Mouse (Mus musculus) embryonic facial prominence, embryonic 12.5 days (tissue): ENCODE measurements at regions not wholly inside any gene's neighbourhood (a gene's known extent, or its start where the extent isn't known, plus 50 kb on each side); places are given as distances from the start of the nearest gene placed in this dataset.

Experiments used
- ATAC-seq: fragments of 200-750 bp; cut with Nextera tagmentation; 2 replicates; pipeline ENCODE4 v1.8.0; 2017; ENCODE audit not compliant: insufficient number of reproducible peaks, insufficient read depth, low FRiP score, low TSS enrichment
- H3K27ac ChIP-seq: fragments of 300-500 bp; sonication (generic); 2 replicates; pipeline ENCODE4 v1.5.1; 2016; ENCODE audit warnings: mild to moderate bottlenecking
- H3K27me3 ChIP-seq: fragments of 300-500 bp; sonication (generic); 2 replicates; pipeline ENCODE4 v1.6.1; 2016; ENCODE audit warnings: mild to moderate bottlenecking, moderate library complexity
- H3K36me3 ChIP-seq: fragments of 300-500 bp; sonication (generic); 2 replicates; pipeline ENCODE4 v1.6.1; 2016; ENCODE audit warnings: mild to moderate bottlenecking
- H3K4me1 ChIP-seq: fragments of 300-500 bp; sonication (generic); 2 replicates; pipeline ENCODE4 v1.6.1; 2016
- H3K4me2 ChIP-seq: fragments of 300-500 bp; sonication (generic); replicated peaks from 2 replicates; pipeline ENCODE4 v1.6.1; 2016; ENCODE audit warnings: mild to moderate bottlenecking, moderate library complexity
- H3K4me3 ChIP-seq: fragments of 300-500 bp; sonication (generic); 2 replicates; pipeline ENCODE4 v1.5.1; 2016; ENCODE audit warnings: mild to moderate bottlenecking
- H3K9ac ChIP-seq: fragments of 300-500 bp; sonication (generic); 2 replicates; pipeline ENCODE4 v1.6.1; 2016; ENCODE audit warnings: mild to moderate bottlenecking, moderate library complexity
- H3K9me3 ChIP-seq: fragments of 300-500 bp; sonication (generic); 2 replicates; pipeline ENCODE4 v1.6.1; 2016; ENCODE audit warnings: mild to moderate bottlenecking, moderate library complexity
- WGBS: fragments of 180-500 bp; shearing (Covaris S2); methylation state at CpG from one replicate; pipeline ENCODE4 v1.1.7; 2016; 5-methylcytosine and 5-hydroxymethylcytosine counted together

GRCm38 (mm10) chr7:83117065-83117464 lies 249.9 kb downstream of the Mex3b start:
- H3K4me3 ChIP-seq: no peak overlapping the region
- ATAC-seq: no peak
- H3K9me3 ChIP-seq: no peaks in the 10 kb centered on the region
- H3K36me3 ChIP-seq: no peaks in the 10 kb centered on the region
- whole genome bisulfite sequencing: 87% methylated on average over 3 of the region's 3 CpGs
- no peaks in the 10 kb centered on the region for H3K27me3 ChIP-seq
- no peak overlapping the region for H3K4me2 ChIP-seq
- H3K27ac ChIP-seq: no peak overlapping the region
- no peak overlapping the region for H3K9ac ChIP-seq
- H3K4me1 ChIP-seq: no peaks in the 10 kb centered on the region

DNA sequence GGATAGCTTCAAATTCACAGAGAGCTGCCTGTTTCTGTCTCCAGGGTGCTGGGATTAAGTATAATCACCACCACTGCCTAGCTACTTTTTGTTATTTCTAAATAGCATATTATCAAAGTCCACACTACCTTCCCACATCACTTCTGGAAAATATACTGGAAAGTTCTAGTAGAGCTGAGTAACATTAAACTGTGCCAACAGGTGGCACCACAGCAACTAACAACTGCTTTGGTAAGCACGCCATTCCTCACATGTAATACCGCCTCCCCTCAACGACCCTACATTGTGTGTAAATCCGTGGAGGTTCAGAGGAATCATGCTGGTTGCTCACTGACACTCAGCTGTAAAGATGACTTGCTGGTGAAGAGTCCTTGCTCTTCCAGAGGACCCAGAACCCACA lies 259.1 kb downstream of the Mex3b start:
- no peaks in the 10 kb centered on the region for H3K9me3 ChIP-seq
- ATAC-seq: no peak
- no peak overlapping the region for H3K4me3 ChIP-seq
- H3K9ac ChIP-seq: no peak overlapping the region
- H3K27me3 ChIP-seq: no peaks in the 10 kb centered on the region
- no peak overlapping the region for H3K27ac ChIP-seq
- H3K4me2 ChIP-seq: no peak overlapping the region
- no peaks in the 10 kb centered on the region for H3K36me3 ChIP-seq
- 73% methylated on average over 4 of the region's 4 CpGs for WGBS
- H3K4me1 ChIP-seq: no peaks in the 10 kb centered on the region

DNA sequence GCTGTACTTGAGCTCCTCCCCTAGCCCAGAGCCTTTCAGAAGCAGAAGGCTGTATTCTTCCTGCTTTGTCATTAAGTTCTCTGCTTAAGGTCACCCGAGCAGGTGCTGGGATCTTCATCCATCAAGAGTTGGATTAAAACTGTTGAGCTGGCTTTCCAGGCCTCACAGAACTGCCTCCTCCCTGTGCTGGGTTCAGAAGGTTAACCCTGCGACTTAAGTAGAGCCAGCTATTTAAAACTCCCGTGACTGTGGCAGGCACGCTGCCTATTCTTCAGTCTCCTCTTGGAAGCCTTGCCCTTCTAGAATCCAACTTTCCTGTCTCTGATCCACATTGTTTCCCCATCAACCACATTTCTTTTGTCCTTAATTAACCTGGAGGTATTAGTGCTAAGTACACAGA lies 273.1 kb downstream of the Mex3b start:
- Histone ChIP-seq H3K4me2 (no peak overlapping the region), H3K27me3 (no peaks in the 10 kb centered on the region), H3K27ac (no peak overlapping the region), H3K4me3 (no peak overlapping the region), H3K9ac (no peak overlapping the region), H3K4me1 (no peaks in the 10 kb centered on the region; the same call in 1 of the 2 replicates), H3K9me3 (no peaks in the 10 kb centered on the region), H3K36me3 (no peaks in the 10 kb centered on the region)
- no peak for ATAC-seq
- WGBS: 47% methylated on average over 4 of the region's 4 CpGs

- no peaks in the 10 kb centered on the region for H3K27me3 ChIP-seq
- no peak for ATAC-seq
- H3K27ac ChIP-seq: no peak overlapping the region
- WGBS: 86% methylated on average over 3 of the region's 3 CpGs
- no peaks in the 10 kb centered on the region; the same call in 1 of the 2 replicates for H3K4me1 ChIP-seq
- H3K9ac ChIP-seq: no peak overlapping the region
- no peak overlapping the region for H3K4me3 ChIP-seq
- H3K4me2 ChIP-seq: no peak overlapping the region
- H3K36me3 ChIP-seq: no peaks in the 10 kb centered on the region
- no peaks in the 10 kb centered on the region for H3K9me3 ChIP-seq
Observed at GRCm38 (mm10) chr7:83140658-83141057, 273.5 kb downstream of the Mex3b start.

DNA sequence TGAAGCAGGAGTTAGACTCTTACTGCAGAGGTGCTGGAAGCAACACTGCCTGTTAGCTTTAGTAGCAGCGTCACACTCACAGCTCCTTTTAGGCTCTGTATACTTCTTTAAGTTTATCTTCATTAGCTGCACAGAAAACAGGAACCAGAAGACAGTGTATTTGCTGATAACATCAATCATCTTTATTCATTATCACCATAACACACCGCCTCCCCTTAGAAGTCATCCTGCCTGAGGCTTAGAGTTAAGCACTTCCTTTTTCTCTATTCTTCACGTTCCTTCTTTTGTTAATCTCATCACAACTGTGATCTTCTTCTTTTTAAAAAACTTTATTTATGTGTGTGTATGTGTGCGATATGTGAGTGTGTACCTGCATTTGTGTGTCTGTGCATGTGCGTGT lies 276.9 kb downstream of the Mex3b start:
- Histone ChIP-seq H3K27me3 (no peaks in the 10 kb centered on the region), H3K9ac (no peak overlapping the region), H3K4me2 (no peak overlapping the region), H3K27ac (no peak overlapping the region), H3K4me3 (no peak overlapping the region), H3K4me1 (no peaks in the 10 kb centered on the region; the same call in 1 of the 2 replicates), H3K9me3 (no peaks in the 10 kb centered on the region), H3K36me3 (no peaks in the 10 kb centered on the region)
- no peak for ATAC-seq
- 84% methylated on average over 5 of the region's 5 CpGs for WGBS

DNA sequence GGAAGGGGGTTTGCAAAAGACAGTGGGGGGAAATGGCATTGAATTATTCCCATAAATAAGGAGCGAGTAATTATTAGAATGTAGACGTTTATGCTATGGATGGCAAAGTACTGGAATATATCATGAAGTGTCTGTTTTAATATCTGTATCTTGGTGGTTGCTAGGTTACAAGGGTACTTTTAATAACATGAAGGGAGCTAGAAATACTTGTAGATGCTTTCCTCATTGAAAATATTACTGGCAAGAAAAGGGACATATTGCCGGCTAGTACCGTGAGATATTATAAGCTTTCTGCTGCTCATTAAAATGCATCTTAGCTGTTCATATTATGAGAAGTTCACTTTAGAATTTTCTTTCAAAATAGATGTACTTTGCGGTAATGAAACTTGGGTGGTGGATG lies 278.4 kb downstream of the Mex3b start:
- Histone ChIP-seq H3K4me2 (no peak overlapping the region), H3K9me3 (no peaks in the 10 kb centered on the region), H3K36me3 (no peaks in the 10 kb centered on the region), H3K27me3 (no peaks in the 10 kb centered on the region), H3K27ac (no peak overlapping the region), H3K9ac (no peak overlapping the region), H3K4me1 (no peaks in the 10 kb centered on the region), H3K4me3 (no peak overlapping the region)
- WGBS: 90% methylated on average over 5 of the region's 5 CpGs
- no peak for ATAC-seq

GRCm38 (mm10) chr7:83161226-83161625 lies 294.1 kb downstream of the Mex3b start:
- WGBS: 75% methylated on average over 2 of the region's 2 CpGs

GRCm38 (mm10) chr7:83162868-83163267 lies 295.7 kb downstream of the Mex3b start:
- no peaks in the 10 kb centered on the region for H3K36me3 ChIP-seq
- H3K27me3 ChIP-seq: no peaks in the 10 kb centered on the region
- WGBS: 87% methylated on average over 3 of the region's 3 CpGs
- no peak overlapping the region for H3K4me2 ChIP-seq
- H3K4me3 ChIP-seq: no peak overlapping the region
- no peak overlapping the region for H3K9ac ChIP-seq
- no peaks in the 10 kb centered on the region for H3K9me3 ChIP-seq
- H3K4me1 ChIP-seq: no peaks in the 10 kb centered on the region
- ATAC-seq: no peak
- H3K27ac ChIP-seq: no peak overlapping the region

More at GRCm38 (mm10) chr7:83161226-83161625, 294.1 kb downstream of the Mex3b start:
- no peak overlapping the region for H3K4me2 ChIP-seq
- H3K9me3 ChIP-seq: no peaks in the 10 kb centered on the region
- H3K4me3 ChIP-seq: no peak overlapping the region
- H3K4me1 ChIP-seq: no peaks in the 10 kb centered on the region
- no peak for ATAC-seq
- no peak overlapping the region for H3K27ac ChIP-seq
- H3K36me3 ChIP-seq: no peaks in the 10 kb centered on the region
- H3K9ac ChIP-seq: no peak overlapping the region
- H3K27me3 ChIP-seq: no peaks in the 10 kb centered on the region

DNA sequence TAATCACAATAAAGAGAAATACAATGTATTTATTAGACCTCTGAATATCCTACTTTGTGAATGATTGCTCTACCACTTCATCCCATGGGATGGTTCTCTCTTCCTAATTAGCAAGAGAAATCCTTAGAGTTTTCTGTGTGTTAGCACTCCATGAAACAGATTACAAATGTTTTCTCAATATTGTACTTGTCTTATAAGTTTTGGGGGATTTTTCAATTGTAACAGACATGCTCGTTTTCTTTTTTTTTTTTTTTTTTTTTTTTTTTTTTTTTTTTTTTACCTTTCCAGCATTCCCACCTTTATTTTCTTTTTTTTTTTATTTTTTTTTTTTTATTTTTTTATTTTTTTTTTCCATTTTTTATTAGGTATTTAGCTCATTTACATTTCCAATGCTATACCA lies 312.3 kb downstream of the Mex3b start:
- H3K4me2 ChIP-seq: no peak overlapping the region
- no peak overlapping the region for H3K27ac ChIP-seq
- no peak for ATAC-seq
- no peaks in the 10 kb centered on the region for H3K27me3 ChIP-seq
- no peak overlapping the region for H3K9ac ChIP-seq
- H3K4me3 ChIP-seq: no peak overlapping the region
- no peaks in the 10 kb centered on the region for H3K4me1 ChIP-seq
- no peaks in the 10 kb centered on the region for H3K36me3 ChIP-seq
- 67% methylated on average over 1 of the region's 1 CpGs for WGBS
- no peaks in the 10 kb centered on the region for H3K9me3 ChIP-seq

DNA sequence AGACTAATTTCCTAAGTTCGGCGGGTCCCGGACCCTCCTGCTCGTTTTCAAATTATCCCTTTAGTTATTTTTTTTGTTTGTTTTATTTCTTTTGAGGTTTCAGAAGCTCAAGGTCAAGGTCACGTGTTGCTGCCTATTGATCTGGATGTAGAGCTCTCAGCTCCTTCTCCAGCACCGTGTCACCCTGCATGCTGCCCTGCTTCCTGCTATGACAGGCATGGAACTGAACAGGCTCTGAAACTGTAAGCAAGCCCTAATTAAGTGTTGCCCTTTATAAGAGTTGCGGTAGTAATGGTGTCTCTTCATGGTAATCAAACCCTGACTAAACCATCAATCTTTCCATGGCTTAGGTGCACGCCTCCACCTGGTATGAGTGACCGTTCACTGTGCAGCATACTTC lies 319.2 kb downstream of the Mex3b start:
- Histone ChIP-seq H3K27ac (no peak overlapping the region), H3K27me3 (no peaks in the 10 kb centered on the region), H3K4me3 (no peak overlapping the region), H3K4me1 (no peaks in the 10 kb centered on the region), H3K9ac (no peak overlapping the region), H3K4me2 (no peak overlapping the region), H3K9me3 (no peaks in the 10 kb centered on the region), H3K36me3 (no peaks in the 10 kb centered on the region)
- no peak for ATAC-seq
- WGBS: 83% methylated on average over 9 of the region's 9 CpGs

- H3K4me2 ChIP-seq: no peak overlapping the region
- H3K9ac ChIP-seq: no peak overlapping the region
- H3K4me3 ChIP-seq: no peak overlapping the region
- H3K27ac ChIP-seq: no peak overlapping the region
- H3K36me3 ChIP-seq: no peaks in the 10 kb centered on the region
- H3K27me3 ChIP-seq: no peaks in the 10 kb centered on the region
- WGBS: 77% methylated on average over 12 of the region's 12 CpGs
- no peak for ATAC-seq
- 0 out of 2 replicates have a peak, but pooled peaks cover 15% of the 10 kb centered on the region for H3K4me1 ChIP-seq
- H3K9me3 ChIP-seq: no peaks in the 10 kb centered on the region
Observed at GRCm38 (mm10) chr7:83195896-83196537, 328.9 kb downstream of the Mex3b start.

- H3K27ac ChIP-seq: no peak overlapping the region
- H3K27me3 ChIP-seq: no peaks in the 10 kb centered on the region
- ATAC-seq: no peak
- H3K4me2 ChIP-seq: no peak overlapping the region
- H3K36me3 ChIP-seq: no peaks in the 10 kb centered on the region
- no peaks in the 10 kb centered on the region for H3K9me3 ChIP-seq
- no peak overlapping the region for H3K4me3 ChIP-seq
- WGBS: 80% methylated on average over 2 of the region's 2 CpGs
- no peak overlapping the region for H3K9ac ChIP-seq
- H3K4me1 ChIP-seq: peaks cover 29% of the 10 kb centered on the region
Observed at GRCm38 (mm10) chr7:83197490-83197889, 330.4 kb downstream of the Mex3b start.
